Mouse (Mus musculus) embryonic facial prominence, embryonic 15.5 days (tissue): ENCODE measurements around the gene Ipo4. TPM values are rescaled to one million over a fixed set of nuclear protein-coding genes. Genes with fewer than 3 reads are reported as not detected.

ENCODE experiments used
- ATAC-seq: fragments of 200-750 bp; cut with Nextera tagmentation; 2 replicates; pipeline ENCODE4 v1.8.0; 2017; ENCODE audit warnings: low read depth, moderate TSS enrichment; ENCODE audit not compliant: insufficient number of reproducible peaks, low FRiP score, low TSS enrichment
- H3K27ac ChIP-seq: fragments of 300-500 bp; sonication (generic); replicated peaks from 2 replicates; pipeline ENCODE4 v1.5.1; 2015; ENCODE audit warnings: mild to moderate bottlenecking, inconsistent platforms
- H3K27me3 ChIP-seq: fragments of 300-500 bp; sonication (generic); 2 replicates; pipeline ENCODE4 v1.6.1; 2015; ENCODE audit warnings: inconsistent platforms
- H3K36me3 ChIP-seq: fragments of 300-500 bp; sonication (generic); 2 replicates; pipeline ENCODE4 v1.6.1; 2015; ENCODE audit warnings: mild to moderate bottlenecking, inconsistent platforms
- H3K4me1 ChIP-seq: fragments of 300-500 bp; sonication (generic); 2 replicates; pipeline ENCODE4 v1.6.1; 2015; ENCODE audit warnings: inconsistent platforms
- H3K4me2 ChIP-seq: fragments of 300-500 bp; sonication (generic); replicated peaks from 2 replicates; pipeline ENCODE4 v1.6.1; 2015; ENCODE audit warnings: mild to moderate bottlenecking, inconsistent platforms
- H3K4me3 ChIP-seq: fragments of 300-500 bp; sonication (generic); replicated peaks from 2 replicates; pipeline ENCODE4 v1.5.1; 2015; ENCODE audit warnings: mild to moderate bottlenecking, inconsistent platforms
- H3K9ac ChIP-seq: fragments of 300-500 bp; sonication (generic); 2 replicates; pipeline ENCODE4 v1.6.1; 2015; ENCODE audit warnings: inconsistent platforms
- H3K9me3 ChIP-seq: fragments of 300-500 bp; sonication (generic); replicated peaks from 2 replicates; pipeline ENCODE4 v1.6.1; 2016; ENCODE audit warnings: inconsistent platforms
- whole genome bisulfite sequencing: fragments of 180-500 bp; shearing (Covaris S2); methylation state at CpG from one replicate; pipeline ENCODE4 v1.1.7; 2015; 5-methylcytosine and 5-hydroxymethylcytosine counted together
- polyA plus RNA-seq: library from polyadenylated mRNA; unstranded; fragments of >200 nt; fragmentation: Nextera tagmentation; extraction: Ambion mirVana; gene quantifications from 2 replicates; pipeline ENCODE4 v1.2.1, GENCODE M21; 2015

The Ipo4 gene
- 122 and 129 TPM in 2 replicates for polyA plus RNA-seq

GRCm38 (mm10) chr14:55635523-55636007 lies at the start of gene Ipo4:
Ipo4 (minus strand) TSS chr14:55635957.
- Histone ChIP-seq H3K4me2 (peak within 1 kb of the TSS; percentile 77), H3K4me3 (peak within 1 kb of the TSS; percentile 61), H3K36me3 (peaks cover 80% of the 10 kb centered on the region), H3K9ac (peak within 1 kb of the TSS; percentile 31), H3K4me1 (peaks cover 18% of the 10 kb centered on the region), H3K27ac (peak within 1 kb of the TSS; percentile 84), H3K9me3 (no peaks in the 10 kb centered on the region), H3K27me3 (no peaks in the 10 kb centered on the region)
- ATAC-seq, result peak; percentile 91
- 2% methylated on average over 33 of the region's 33 CpGs for WGBS

GRCm38 (mm10) chr14:55682118-55682493 lies 46.3 kb upstream of the Ipo4 start:
- WGBS, result 11% methylated on average over 3 of the region's 3 CpGs
- no peaks in the 10 kb centered on the region for H3K27me3 ChIP-seq
- H3K9me3 ChIP-seq, result no peaks in the 10 kb centered on the region
- H3K27ac ChIP-seq, result peak overlapping the region; percentile 89
- peak; percentile 5; the same call in 1 of the 2 replicates for ATAC-seq
- peaks cover 35% of the 10 kb centered on the region for H3K36me3 ChIP-seq
- peaks cover 21% of the 10 kb centered on the region for H3K4me1 ChIP-seq
- peak overlapping the region; percentile 50 for H3K9ac ChIP-seq
- peak overlapping the region; percentile 79 for H3K4me2 ChIP-seq
- H3K4me3 ChIP-seq, result peak overlapping the region; percentile 77

GRCm38 (mm10) chr14:55681160-55682117 lies 45.7 kb upstream of the Ipo4 start, which contains the start of gene Tinf2:
Tinf2 (minus strand) TSS chr14:55681820.
- H3K36me3 ChIP-seq, result peaks cover 42% of the 10 kb centered on the region
- H3K27ac ChIP-seq, result peak within 1 kb of the TSS; percentile 89
- no peaks in the 10 kb centered on the region for H3K9me3 ChIP-seq
- under 1% methylated on average over 66 of the region's 66 CpGs for WGBS
- peak within 1 kb of the TSS; percentile 79 for H3K4me2 ChIP-seq
- H3K9ac ChIP-seq, result peak within 1 kb of the TSS; percentile 50
- H3K4me1 ChIP-seq, result peaks cover 21% of the 10 kb centered on the region
- peak within 1 kb of the TSS; percentile 77 for H3K4me3 ChIP-seq
- H3K27me3 ChIP-seq, result no peaks in the 10 kb centered on the region
- ATAC-seq, result peak; percentile 97

- Histone ChIP-seq H3K27me3 (no peaks in the 10 kb centered on the region), H3K4me3 (no peak overlapping the region), H3K9ac (no peak overlapping the region), H3K27ac (no peak overlapping the region), H3K4me2 (no peak overlapping the region), H3K9me3 (no peaks in the 10 kb centered on the region), H3K36me3 (peaks cover 60% of the 10 kb centered on the region), H3K4me1 (peaks cover 25% of the 10 kb centered on the region)
- 82% methylated on average over 4 of the region's 4 CpGs for WGBS
- no peak for ATAC-seq
These were observed 41.9 kb upstream of the Ipo4 start for GRCm38 (mm10) chr14:55677615-55678014.

GRCm38 (mm10) chr14:55672741-55673060 lies 36.9 kb upstream of the Ipo4 start:
- Histone ChIP-seq H3K9me3 (no peaks in the 10 kb centered on the region), H3K27ac (no peak overlapping the region; the same call in 1 of the 2 replicates), H3K4me1 (peaks cover 18% of the 10 kb centered on the region), H3K27me3 (no peaks in the 10 kb centered on the region), H3K9ac (no peak overlapping the region), H3K4me2 (peak overlapping the region; percentile 74), H3K4me3 (peak overlapping the region; percentile 66), H3K36me3 (peaks cover 42% of the 10 kb centered on the region)
- no peak for ATAC-seq
- WGBS, result 72% methylated on average over 7 of the region's 7 CpGs

- Histone ChIP-seq H3K4me1 (peaks cover 18% of the 10 kb centered on the region), H3K9me3 (no peaks in the 10 kb centered on the region), H3K4me3 (peak within 1 kb of the TSS; percentile 66), H3K36me3 (peaks cover 35% of the 10 kb centered on the region), H3K27me3 (no peaks in the 10 kb centered on the region), H3K9ac (peak within 1 kb of the TSS; percentile 76), H3K27ac (peak within 1 kb of the TSS; percentile 94), H3K4me2 (peak within 1 kb of the TSS; percentile 74)
- ATAC-seq, result peak; percentile 98
- under 1% methylated on average over 38 of the region's 38 CpGs for WGBS
These were observed 36.3 kb upstream of the Ipo4 start, which contains the start of the genes Gmpr2 and Nedd8 for GRCm38 (mm10) chr14:55671833-55672740. Gmpr2 (plus strand) TSS chr14:55671941. Nedd8 (minus strand) TSS chr14:55672124.

- Histone ChIP-seq H3K27me3 (no peaks in the 10 kb centered on the region), H3K9me3 (no peaks in the 10 kb centered on the region), H3K4me1 (peaks cover 18% of the 10 kb centered on the region), H3K36me3 (peaks cover 34% of the 10 kb centered on the region), H3K4me3 (peak overlapping the region; percentile 66), H3K27ac (peak overlapping the region; percentile 94), H3K4me2 (peak overlapping the region; percentile 74), H3K9ac (peak overlapping the region; percentile 76)
- ATAC-seq, result peak; percentile 51; the same call in 1 of the 2 replicates
- under 1% methylated on average over 12 of the region's 12 CpGs for WGBS
These were observed 35.7 kb upstream of the Ipo4 start for GRCm38 (mm10) chr14:55671486-55671832.

- no peaks in the 10 kb centered on the region for H3K27me3 ChIP-seq
- WGBS, result 36% methylated on average over 2 of the region's 2 CpGs
- ATAC-seq, result 0 out of 2 replicates have a peak, but pooled peaks have one; percentile 27
- no peak overlapping the region for H3K9ac ChIP-seq
- H3K36me3 ChIP-seq, result peaks cover 38% of the 10 kb centered on the region
- H3K9me3 ChIP-seq, result no peaks in the 10 kb centered on the region
- peak overlapping the region; percentile 69 for H3K4me3 ChIP-seq
- H3K4me1 ChIP-seq, result peaks cover 13% of the 10 kb centered on the region
- H3K27ac ChIP-seq, result peak overlapping the region; percentile 55
- H3K4me2 ChIP-seq, result 0 out of 2 replicates have a peak overlapping the region, but pooled peaks have one; percentile 45
These were observed 24.9 kb upstream of the Ipo4 start for GRCm38 (mm10) chr14:55660636-55661035.

- peak; percentile 91 for ATAC-seq
- Histone ChIP-seq H3K27ac (peak within 1 kb of the TSS; percentile 78), H3K9ac (peak within 1 kb of the TSS; percentile 64), H3K4me3 (peak within 1 kb of the TSS; percentile 69), H3K4me2 (peak within 1 kb of the TSS; percentile 45), H3K36me3 (peaks cover 36% of the 10 kb centered on the region), H3K27me3 (no peaks in the 10 kb centered on the region), H3K4me1 (peaks cover 13% of the 10 kb centered on the region), H3K9me3 (no peaks in the 10 kb centered on the region)
- under 1% methylated on average over 39 of the region's 39 CpGs for WGBS
These were observed 24.3 kb upstream of the Ipo4 start, which contains the start of gene Mdp1 for GRCm38 (mm10) chr14:55659960-55660573. Mdp1 (minus strand) TSS chr14:55660508.

- WGBS, result 90% methylated on average over 5 of the region's 5 CpGs
- no peak overlapping the region for H3K4me2 ChIP-seq
- no peaks in the 10 kb centered on the region for H3K9me3 ChIP-seq
- H3K36me3 ChIP-seq, result peaks cover 27% of the 10 kb centered on the region
- H3K4me1 ChIP-seq, result peaks cover 13% of the 10 kb centered on the region
- H3K27me3 ChIP-seq, result no peaks in the 10 kb centered on the region
- no peak overlapping the region for H3K9ac ChIP-seq
- H3K27ac ChIP-seq, result no peak overlapping the region
- ATAC-seq, result no peak
- H3K4me3 ChIP-seq, result no peak overlapping the region
These were observed 22.3 kb upstream of the Ipo4 start for GRCm38 (mm10) chr14:55658011-55658410.
